In genomic region chr11:97019345-97019708, GRCm38 (mm10) we compare ENCODE assay signal across 11 mouse cellular contexts. TPM values are rescaled to one million over a fixed set of nuclear protein-coding genes. Genes with fewer than 3 reads are reported as not detected.
A peak's percentile ranks its signal among the peaks of the same experiment; 100 is the strongest.
DNase-seq lines count a peak whose midpoint lies in the region; ATAC-seq and TF ChIP-seq lines count a peak whose summit lies in the region.
"Had no signal": no experiment of that assay in that cellular context is flagged by ENCODE, and none has a peak within 500 bp of the region (broad histone marks: within the 10 kb centered on the region; RNA-seq: fewer than 3 reads in every experiment).

No protein-coding gene starts in this region.

- DNase-seq in heart, adult 2 months: no peak
- DNase-seq in midbrain, postnatal 0 days (ENCODE audit: low spot score): no peak
- DNase-seq in midbrain, embryonic 14.5 days: no peak
- no peak for DNase-seq in layer of hippocampus, adult 8-10 months (ENCODE audit: low spot score in 2 of 2)
- no peak for DNase-seq in testis, postnatal 10 days (ENCODE audit: low spot score)
- DNase-seq: lung, postnatal 10 days; retina, postnatal 1 day; thymus, postnatal 25 days had no signal

- 8% methylated on average over 13 of the region's 13 CpGs for WGBS in heart, embryonic 16.5 days
- WGBS in heart, adult 2 months: 14% methylated on average over 13 of the region's 13 CpGs
- 9% methylated on average over 13 of the region's 13 CpGs for WGBS in midbrain, postnatal 0 days
- 2% methylated on average over 13 of the region's 13 CpGs for WGBS in midbrain, embryonic 14.5 days
- 12% methylated on average over 13 of the region's 13 CpGs for WGBS in intestine, embryonic 15.5 days
- WGBS in stomach, embryonic 16.5 days: 12% methylated on average over 13 of the region's 13 CpGs

- no peak for ATAC-seq in heart, embryonic 16.5 days (replicated peaks; ENCODE audit: extremely low read depth, insufficient read depth, low FRiP score)
- no peak for ATAC-seq in midbrain, postnatal 0 days (ENCODE audit: low FRiP score)
- ATAC-seq in midbrain, embryonic 14.5 days (ENCODE audit: low FRiP score, low TSS enrichment): no peak
- ATAC-seq in intestine, embryonic 15.5 days: no peak
- no peak for ATAC-seq in stomach, embryonic 16.5 days (ENCODE audit: insufficient read depth, low FRiP score)

- H3K36me3 ChIP-seq in heart, embryonic 16.5 days (ENCODE audit: control insufficient read depth, insufficient read depth): no peaks in the 10 kb centered on the region
- H3K36me3 ChIP-seq in heart, adult 2 months (ENCODE audit: control insufficient read depth, insufficient read depth, low read length): no peaks in the 10 kb centered on the region
- no peaks in the 10 kb centered on the region for H3K36me3 ChIP-seq in midbrain, postnatal 0 days (ENCODE audit: insufficient read depth, low read length)
- no peaks in the 10 kb centered on the region for H3K36me3 ChIP-seq in midbrain, embryonic 14.5 days (ENCODE audit: control insufficient read depth, insufficient read depth, low read length)
- no peaks in the 10 kb centered on the region for H3K36me3 ChIP-seq in intestine, embryonic 15.5 days
- H3K36me3 ChIP-seq in stomach, embryonic 16.5 days (ENCODE audit: control insufficient read depth, insufficient read depth, low read length): no peaks in the 10 kb centered on the region

- intact Hi-C loops in heart, adult 2 months (cut with DNase I): no loop called here

- H3K9ac ChIP-seq in heart, embryonic 16.5 days (ENCODE audit: low read length): no peak overlapping the region
- no peak overlapping the region for H3K9ac ChIP-seq in heart, adult 2 months (ENCODE audit: low read depth, low read length)
- no peak overlapping the region for H3K9ac ChIP-seq in midbrain, postnatal 0 days (replicated peaks; ENCODE audit: low read length, poor library complexity, severe bottlenecking)
- H3K9ac ChIP-seq in midbrain, embryonic 14.5 days (replicated peaks; ENCODE audit: low read length): no peak overlapping the region
- no peak overlapping the region for H3K9ac ChIP-seq in intestine, embryonic 15.5 days
- H3K9ac ChIP-seq in stomach, embryonic 16.5 days (ENCODE audit: low read length): peak overlapping the region; percentile 69

- H3K27me3 ChIP-seq in heart, embryonic 16.5 days (ENCODE audit: control insufficient read depth, insufficient read depth, low read length): peaks cover 88% of the 10 kb centered on the region
- H3K27me3 ChIP-seq in heart, adult 2 months (ENCODE audit: control insufficient read depth, insufficient read depth, low read length): peaks cover 30% of the 10 kb centered on the region
- H3K27me3 ChIP-seq in midbrain, postnatal 0 days (ENCODE audit: insufficient read depth, low read length): peaks cover 87% of the 10 kb centered on the region
- H3K27me3 ChIP-seq in midbrain, embryonic 14.5 days (ENCODE audit: control insufficient read depth, insufficient read depth, low read length): peaks cover 84% of the 10 kb centered on the region
- H3K27me3 ChIP-seq in intestine, embryonic 15.5 days (replicated peaks): peaks cover 85% of the 10 kb centered on the region
- peaks cover 58% of the 10 kb centered on the region for H3K27me3 ChIP-seq in stomach, embryonic 16.5 days (ENCODE audit: control insufficient read depth, insufficient read depth, low read length)

- peak overlapping the region; percentile 21; the same call in 1 of the 2 replicates for H3K4me3 ChIP-seq in heart, embryonic 16.5 days (ENCODE audit: low read length)
- no peak overlapping the region for H3K4me3 ChIP-seq in heart, adult 2 months
- H3K4me3 ChIP-seq in midbrain, postnatal 0 days (ENCODE audit: low read depth, low read length): peak overlapping the region; percentile 32; the same call in 1 of the 2 replicates
- H3K4me3 ChIP-seq in midbrain, embryonic 14.5 days (replicated peaks; ENCODE audit: low read depth, low read length): no peak overlapping the region
- peak overlapping the region; percentile 37 for H3K4me3 ChIP-seq in intestine, embryonic 15.5 days (replicated peaks)
- H3K4me3 ChIP-seq in stomach, embryonic 16.5 days (replicated peaks; ENCODE audit: low read length): peak overlapping the region; percentile 46

- no peak for TF ChIP-seq POLR2A in heart, adult 2 months (IDR thresholded peaks at IDR 0.05; ENCODE audit: insufficient read depth, low read depth, low read length)

- no peak for TF ChIP-seq EP300 in heart, adult 2 months (IDR thresholded peaks at IDR 0.05; ENCODE audit: insufficient read depth, low read depth, low read length)

- H3K4me2 ChIP-seq in heart, embryonic 16.5 days (ENCODE audit: low read depth, low read length): peak overlapping the region; percentile 53; the same call in 1 of the 2 replicates
- H3K4me2 ChIP-seq in midbrain, postnatal 0 days (ENCODE audit: low read depth, low read length, poor library complexity, severe bottlenecking): no peak overlapping the region
- no peak overlapping the region for H3K4me2 ChIP-seq in midbrain, embryonic 14.5 days (ENCODE audit: low read length)
- peak overlapping the region; percentile 79 for H3K4me2 ChIP-seq in intestine, embryonic 15.5 days (replicated peaks)
- peak overlapping the region; percentile 57; the same call in 1 of the 2 replicates for H3K4me2 ChIP-seq in stomach, embryonic 16.5 days (ENCODE audit: low read depth, low read length)

- TF ChIP-seq CTCF in heart, adult 2 months (IDR thresholded peaks at IDR 0.05): no peak
- TF ChIP-seq CTCF in midbrain, postnatal 0 days (IDR thresholded peaks at IDR 0.05): no peak

- no peak overlapping the region for H3K27ac ChIP-seq in heart, embryonic 16.5 days (ENCODE audit: low read length)
- H3K27ac ChIP-seq in heart, adult 2 months: no peak overlapping the region
- no peak overlapping the region for H3K27ac ChIP-seq in midbrain, postnatal 0 days (ENCODE audit: low read depth, low read length)
- H3K27ac ChIP-seq in midbrain, embryonic 14.5 days (replicated peaks; ENCODE audit: low read depth, low read length): no peak overlapping the region
- H3K27ac ChIP-seq in intestine, embryonic 15.5 days: no peak overlapping the region
- peak overlapping the region; percentile 70 for H3K27ac ChIP-seq in stomach, embryonic 16.5 days (ENCODE audit: low read length)

- no peaks in the 10 kb centered on the region for H3K9me3 ChIP-seq in heart, embryonic 16.5 days (replicated peaks; ENCODE audit: control insufficient read depth, low read length)
- H3K9me3 ChIP-seq in midbrain, postnatal 0 days (ENCODE audit: low read length): no peaks in the 10 kb centered on the region
- H3K9me3 ChIP-seq in midbrain, embryonic 14.5 days (ENCODE audit: control insufficient read depth, low read length): no peaks in the 10 kb centered on the region
- no peaks in the 10 kb centered on the region for H3K9me3 ChIP-seq in intestine, embryonic 15.5 days
- H3K9me3 ChIP-seq in stomach, embryonic 16.5 days (replicated peaks; ENCODE audit: control insufficient read depth, low read length): no peaks in the 10 kb centered on the region

- H3K4me1 ChIP-seq in heart, embryonic 16.5 days (ENCODE audit: control insufficient read depth, insufficient read depth, low read length): peaks cover 18% of the 10 kb centered on the region
- H3K4me1 ChIP-seq in heart, adult 2 months (ENCODE audit: control insufficient read depth, insufficient read depth, low read length): no peaks in the 10 kb centered on the region
- peaks cover 6% of the 10 kb centered on the region; the same call in 1 of the 2 replicates for H3K4me1 ChIP-seq in midbrain, postnatal 0 days (ENCODE audit: insufficient read depth, low read length)
- H3K4me1 ChIP-seq in midbrain, embryonic 14.5 days (ENCODE audit: control insufficient read depth, insufficient read depth, low read length): peaks cover 7% of the 10 kb centered on the region; the same call in 1 of the 2 replicates
- H3K4me1 ChIP-seq in intestine, embryonic 15.5 days (replicated peaks): peaks cover 37% of the 10 kb centered on the region
- H3K4me1 ChIP-seq in stomach, embryonic 16.5 days (ENCODE audit: control insufficient read depth, insufficient read depth, low read length): peaks cover 15% of the 10 kb centered on the region

- no peaks in the 10 kb centered on the region for H3K79me2 ChIP-seq in heart, adult 2 months (replicated peaks; ENCODE audit: control insufficient read depth, insufficient read depth, low read length)

RNA-seq across cellular contexts. Expression of gene Sp6, which starts 6.1 kb away (rescaled TPM):
- polyA plus RNA-seq in heart, embryonic 16.5 days (2015; fragmentation: Nextera tagmentation; extraction: Ambion mirVana): 0.21 TPM in 1 of 2 replicates, not detected in the other
- under 1 TPM; 0.11 to 0.21 TPM for total RNA-seq in heart, adult 2 months (2021)
- polyA plus RNA-seq in heart, adult 2 months (2012; rRNA removed): 0.21 and 0.23 TPM in 2 replicates
- 0.33 and 1.1 TPM in 2 replicates for total RNA-seq in midbrain, postnatal 0 days (2014; rRNA removed)
- polyA plus RNA-seq in midbrain, postnatal 0 days (2015; fragmentation: Nextera tagmentation; extraction: Ambion mirVana): 0.43 and 0.51 TPM in 2 replicates
- 0.15 TPM in 1 of 2 replicates, not detected in the other for polyA plus RNA-seq in midbrain, embryonic 14.5 days (2014; fragmentation: Nextera tagmentation; extraction: Ambion mirVana)
- polyA plus RNA-seq in intestine, embryonic 15.5 days (2015; fragmentation: Nextera tagmentation; extraction: Ambion mirVana): 0.29 and 0.30 TPM in 2 replicates
- 6.1 and 9.7 TPM in 2 replicates for polyA plus RNA-seq in stomach, embryonic 16.5 days (2015; fragmentation: Nextera tagmentation; extraction: Ambion mirVana)
- total RNA-seq in layer of hippocampus, adult 8-10 months (2022): 1 to 10 TPM in 3 of 4 experiments, under 1 TPM in 1; 0.83 to 1.7 (median 1.5) TPM

RNA-seq across cellular contexts. Expression of gene Scrn2, which starts 10.4 kb away (rescaled TPM):
- 19.1 and 20.4 TPM in 2 replicates for polyA plus RNA-seq in heart, embryonic 16.5 days (2015; fragmentation: Nextera tagmentation; extraction: Ambion mirVana)
- 10 to 100 TPM; 12.6 TPM for total RNA-seq in heart, adult 2 months (2021)
- 13.0 and 16.3 TPM in 2 replicates for polyA plus RNA-seq in heart, adult 2 months (2012; rRNA removed)
- total RNA-seq in midbrain, postnatal 0 days (2014; rRNA removed): 19.6 and 22.3 TPM in 2 replicates
- polyA plus RNA-seq in midbrain, postnatal 0 days (2015; fragmentation: Nextera tagmentation; extraction: Ambion mirVana): 11.1 and 11.9 TPM in 2 replicates
- polyA plus RNA-seq in midbrain, embryonic 14.5 days (2014; fragmentation: Nextera tagmentation; extraction: Ambion mirVana): 11.3 and 15.6 TPM in 2 replicates
- polyA plus RNA-seq in intestine, embryonic 15.5 days (2015; fragmentation: Nextera tagmentation; extraction: Ambion mirVana): 18.1 and 21.9 TPM in 2 replicates
- polyA plus RNA-seq in stomach, embryonic 16.5 days (2015; fragmentation: Nextera tagmentation; extraction: Ambion mirVana): 20.3 and 20.7 TPM in 2 replicates
- 1 to 10 TPM; 4.3 to 6.9 (median 6.3) TPM for total RNA-seq in layer of hippocampus, adult 8-10 months (2022)

RNA-seq across cellular contexts. Expression of gene Lrrc46, which starts 21.9 kb away (rescaled TPM):
- 1.1 and 2.0 TPM in 2 replicates for polyA plus RNA-seq in heart, embryonic 16.5 days (2015; fragmentation: Nextera tagmentation; extraction: Ambion mirVana)
- total RNA-seq in heart, adult 2 months (2021): under 1 TPM in 1 of 2 experiments, not detected in 1; 0.18 TPM
- polyA plus RNA-seq in heart, adult 2 months (2012; rRNA removed): 0.50 and 1.0 TPM in 2 replicates
- 1.4 and 2.7 TPM in 2 replicates for total RNA-seq in midbrain, postnatal 0 days (2014; rRNA removed)
- polyA plus RNA-seq in midbrain, postnatal 0 days (2015; fragmentation: Nextera tagmentation; extraction: Ambion mirVana): 2.4 and 3.3 TPM in 2 replicates
- 2.3 and 3.0 TPM in 2 replicates for polyA plus RNA-seq in midbrain, embryonic 14.5 days (2014; fragmentation: Nextera tagmentation; extraction: Ambion mirVana)
- polyA plus RNA-seq in intestine, embryonic 15.5 days (2015; fragmentation: Nextera tagmentation; extraction: Ambion mirVana): 0.40 and 0.45 TPM in 2 replicates
- 0.34 and 0.62 TPM in 2 replicates for polyA plus RNA-seq in stomach, embryonic 16.5 days (2015; fragmentation: Nextera tagmentation; extraction: Ambion mirVana)
- 1 to 10 TPM in 2 of 4 experiments, under 1 TPM in 2; 0.87 to 1.9 (median 1.3) TPM for total RNA-seq in layer of hippocampus, adult 8-10 months (2022)

RNA-seq across cellular contexts. Expression of gene Mrpl10, which starts 22.0 kb away (rescaled TPM):
- 66.9 and 67.5 TPM in 2 replicates for polyA plus RNA-seq in heart, embryonic 16.5 days (2015; fragmentation: Nextera tagmentation; extraction: Ambion mirVana)
- total RNA-seq in heart, adult 2 months (2021): 10 to 100 TPM; 76.4 to 87.2 TPM
- 91.4 and 98.6 TPM in 2 replicates for polyA plus RNA-seq in heart, adult 2 months (2012; rRNA removed)
- 42.1 and 67.7 TPM in 2 replicates for total RNA-seq in midbrain, postnatal 0 days (2014; rRNA removed)
- 56.6 and 63.7 TPM in 2 replicates for polyA plus RNA-seq in midbrain, postnatal 0 days (2015; fragmentation: Nextera tagmentation; extraction: Ambion mirVana)
- 54.2 and 62.2 TPM in 2 replicates for polyA plus RNA-seq in midbrain, embryonic 14.5 days (2014; fragmentation: Nextera tagmentation; extraction: Ambion mirVana)
- polyA plus RNA-seq in intestine, embryonic 15.5 days (2015; fragmentation: Nextera tagmentation; extraction: Ambion mirVana): 86.9 and 88.7 TPM in 2 replicates
- polyA plus RNA-seq in stomach, embryonic 16.5 days (2015; fragmentation: Nextera tagmentation; extraction: Ambion mirVana): 76.7 and 78.9 TPM in 2 replicates
- total RNA-seq in layer of hippocampus, adult 8-10 months (2022): 10 to 100 TPM; 76.3 to 85.2 (median 77.8) TPM

RNA-seq across cellular contexts. Expression of gene Osbpl7, which starts 31.1 kb away (rescaled TPM):
- polyA plus RNA-seq in heart, embryonic 16.5 days (2015; fragmentation: Nextera tagmentation; extraction: Ambion mirVana): 5.5 and 5.6 TPM in 2 replicates
- 1 to 10 TPM; 4.1 to 4.4 TPM for total RNA-seq in heart, adult 2 months (2021)
- polyA plus RNA-seq in heart, adult 2 months (2012; rRNA removed): 5.0 and 7.0 TPM in 2 replicates
- total RNA-seq in midbrain, postnatal 0 days (2014; rRNA removed): 12.6 and 14.6 TPM in 2 replicates
- polyA plus RNA-seq in midbrain, postnatal 0 days (2015; fragmentation: Nextera tagmentation; extraction: Ambion mirVana): 10.7 and 13.9 TPM in 2 replicates
- 7.8 and 8.9 TPM in 2 replicates for polyA plus RNA-seq in midbrain, embryonic 14.5 days (2014; fragmentation: Nextera tagmentation; extraction: Ambion mirVana)
- 9.1 and 11.1 TPM in 2 replicates for polyA plus RNA-seq in intestine, embryonic 15.5 days (2015; fragmentation: Nextera tagmentation; extraction: Ambion mirVana)
- 10.5 and 11.8 TPM in 2 replicates for polyA plus RNA-seq in stomach, embryonic 16.5 days (2015; fragmentation: Nextera tagmentation; extraction: Ambion mirVana)
- total RNA-seq in layer of hippocampus, adult 8-10 months (2022): 10 to 100 TPM; 18.6 to 21.7 (median 20.6) TPM

Comparison
In these comparisons a context has a peak if more than half of its experiments do, and no peak if none do; other contexts are left out.
1. H3K4me3 ChIP-seq: peak in heart, embryonic 16.5 days (single experiment), midbrain, postnatal 0 days (single experiment), intestine, embryonic 15.5 days (single experiment) and stomach, embryonic 16.5 days (single experiment); none in heart, adult 2 months (single experiment) and midbrain, embryonic 14.5 days (single experiment).
2. H3K4me2 ChIP-seq: peak in heart, embryonic 16.5 days (single experiment), intestine, embryonic 15.5 days (single experiment) and stomach, embryonic 16.5 days (single experiment); none in midbrain, postnatal 0 days (single experiment) and midbrain, embryonic 14.5 days (single experiment).